Mouse (Mus musculus) MEL (cell line): ENCODE data around the gene Usp29.

Experiments used
- CTCF ChIP-seq, 3 experiments: IDR thresholded peaks in 2 of 3; conservative IDR thresholded peaks in 1 of 3; 2 replicates each; pipeline ENCODE4 v1.5.1; 2011 to 2012; ENCODE audit warnings: low read length in 3 of 3, low read depth in 2 of 3, mild to moderate bottlenecking in 2 of 3, improper control_type of control experiment in 1 of 3, inconsistent platforms in 1 of 3, mixed read lengths in 1 of 3, moderate library complexity in 1 of 3; ENCODE audit not compliant: control insufficient read depth in 1 of 3, insufficient read depth in 1 of 3, poor library complexity in 1 of 3, severe bottlenecking in 1 of 3
- GABPA ChIP-seq: IDR thresholded peaks from 2 replicates; pipeline ENCODE4 v1.6.1; 2012; ENCODE audit warnings: low read depth, mild to moderate bottlenecking, inconsistent platforms, low read length, improper control_type of control experiment, moderate library complexity
- GATA1 ChIP-seq: IDR thresholded peaks from 2 replicates; pipeline ENCODE4 v1.6.1; 2011; ENCODE audit warnings: low read depth, low read length, improper control_type of control experiment
- MAFK ChIP-seq: IDR thresholded peaks from 2 replicates; pipeline ENCODE4 v1.6.1; 2011; ENCODE audit warnings: low read depth, mild to moderate bottlenecking, low read length, improper control_type of control experiment, borderline replicate concordance
- POLR2A ChIP-seq, 2 experiments: IDR thresholded peaks; 2 replicates each; pipeline ENCODE4 v1.6.1; 2011 to 2012; ENCODE audit warnings: low read length in 2 of 2, mild to moderate bottlenecking in 2 of 2, control low read depth in 1 of 2, improper control_type of control experiment in 1 of 2, low read depth in 1 of 2, moderate library complexity in 1 of 2; ENCODE audit not compliant: control insufficient read depth in 1 of 2, insufficient read depth in 1 of 2, poor library complexity in 1 of 2
- SIN3A ChIP-seq: IDR thresholded peaks from 2 replicates; pipeline ENCODE4 v1.6.1; 2012; ENCODE audit warnings: low read length, improper control_type of control experiment, inconsistent platforms
- SMC3 ChIP-seq: IDR thresholded peaks from 2 replicates; pipeline ENCODE4 v1.6.1; 2011; ENCODE audit warnings: low read depth, low read length, improper control_type of control experiment
- TCF12 ChIP-seq: IDR thresholded peaks from 2 replicates; pipeline ENCODE4 v1.6.1; 2014; ENCODE audit warnings: low read depth, mild to moderate bottlenecking, inconsistent platforms, low read length, improper control_type of control experiment, moderate library complexity
- UBTF ChIP-seq: IDR thresholded peaks from 2 replicates; pipeline ENCODE4 v1.6.1; 2012; ENCODE audit warnings: low read depth, mild to moderate bottlenecking, inconsistent platforms, low read length, improper control_type of control experiment, moderate library complexity, borderline replicate concordance; ENCODE audit not compliant: insufficient read depth
- ZMIZ1 ChIP-seq: IDR thresholded peaks from 2 replicates; pipeline ENCODE4 v1.6.1; 2012; ENCODE audit warnings: low read depth, mild to moderate bottlenecking, inconsistent platforms, low read length, improper control_type of control experiment, moderate library complexity
- ZNF384 ChIP-seq: IDR thresholded peaks from 2 replicates; pipeline ENCODE4 v1.6.1; 2012; ENCODE audit warnings: low read depth, mild to moderate bottlenecking, inconsistent platforms, low read length, improper control_type of control experiment

- TF ChIP-seq GABPA (no peak), POLR2A (IDR thresholded peaks at IDR 0.05; ENCODE audit: control insufficient read depth in 1 of 2, insufficient read depth in 1 of 2, low read depth in 1 of 2, low read length in 2 of 2, poor library complexity in 1 of 2) (no peak), MAFK (no peak), UBTF (no peak), GATA1 (no peak), SIN3A (no peak), ZNF384 (no peak), CTCF (IDR thresholded peaks at IDR 0.05 in 2 of 3, conservative IDR thresholded peaks at IDR 0.05 in 1 of 3; ENCODE audit: control insufficient read depth in 1 of 3, insufficient read depth in 1 of 3, low read depth in 2 of 3, low read length in 3 of 3, poor library complexity in 1 of 3, severe bottlenecking in 1 of 3) (no peak), ZMIZ1 (no peak), TCF12 (no peak), SMC3 (no peak)
Measured at GRCm38 (mm10) chr7:6753440-6753839, 23.1 kb downstream of the Usp29 start.
